Mouse (Mus musculus) CD4-positive, CD25-positive, alpha-beta regulatory T cell (primary cell): ENCODE measurements around the gene Slc35f3. TPM values are rescaled to one million over a fixed set of nuclear protein-coding genes. Genes with fewer than 3 reads are reported as not detected.

Experiments
- polyA plus RNA-seq: library from polyadenylated mRNA; unstranded; fragments of 100-300 nt; shearing (Covaris generic); gene quantifications from one replicate; pipeline ENCODE4 v1.2.1, GENCODE M21; 2017

Gene Slc35f3
- polyA plus RNA-seq, result not detected

GRCm38 (mm10) chr8:126298296-126299093 is at the start of gene Slc35f3:
Slc35f3 (plus strand) TSS chr8:126298558.

GRCm38 (mm10) chr8:126422174-126422919 is 124.0 kb downstream of the Slc35f3 start, which contains the start of gene Coa6:
Coa6 (plus strand) TSS chr8:126422515.

Other genes with a start within 250 kb of the Slc35f3 start
- 54.5 TPM for gene Coa6, start 124.0 kb downstream of the Slc35f3 start, polyA plus RNA-seq
- gene Tarbp1, start 176.5 kb downstream of the Slc35f3 start, polyA plus RNA-seq, result 7.9 TPM